Mouse (Mus musculus) liver, adult 2 months (tissue): ENCODE measurements around the gene Mpst.

Experiments
- CTCF ChIP-seq: fragments of 200-500 bp; IDR thresholded peaks from 2 replicates; pipeline ENCODE4 v1.5.1; 2011; ENCODE audit warnings: low read depth, low read length, control low read depth
- POLR2A ChIP-seq: fragments of 200-500 bp; IDR thresholded peaks from 2 replicates; pipeline ENCODE4 v1.6.1; 2011; ENCODE audit warnings: low read length, control low read depth; ENCODE audit not compliant: insufficient read depth; ENCODE audit errors: extremely low read depth

GRCm38 (mm10) chr15:78420395-78420794 is 14.2 kb downstream of the Mpst start:
- TF ChIP-seq CTCF (no peak), POLR2A (no peak)
